Mouse (Mus musculus): ENCODE results near the gene Bptf. TPM values are rescaled to one million over a fixed set of nuclear protein-coding genes. Genes with fewer than 3 reads are reported as not detected.
"Not testable (repeated sequence)": the region's sequence is repeated elsewhere in the genome, so short reads cannot be mapped to it uniquely, and the experiment has no call there.

Bptf gene
- polyA plus RNA-seq, 1 experiment from 2014 or later, result 36.0 TPM

GRCm38 (mm10) chr11:107022050-107022683 is 109.8 kb downstream of the Bptf start:
- Histone ChIP-seq H3K9me3 (no peaks in the 10 kb centered on the region), H3K4me3 (no peak overlapping the region)
- ATAC-seq (replicated peaks), result no peak

GRCm38 (mm10) chr11:107019722-107020121 is 112.2 kb downstream of the Bptf start:
- not testable (repeated sequence) for H3K27me3 ChIP-seq (replicated peaks); H3K4me2 ChIP-seq; ATAC-seq (replicated peaks); H3K36me3 ChIP-seq (replicated peaks); H3K9me3 ChIP-seq; H3K27ac ChIP-seq; H3K4me1 ChIP-seq; H3K9ac ChIP-seq; H3K4me3 ChIP-seq
- 90% methylated on average over 5 of the region's 5 CpGs for WGBS

More at GRCm38 (mm10) chr11:107022050-107022683, 109.8 kb downstream of the Bptf start:
- H3K27ac ChIP-seq, result no peak overlapping the region
- H3K4me1 ChIP-seq, result peaks cover 29% of the 10 kb centered on the region
- H3K36me3 ChIP-seq (replicated peaks), result no peaks in the 10 kb centered on the region
- no peaks in the 10 kb centered on the region for H3K27me3 ChIP-seq (replicated peaks)
- 89% methylated on average over 13 of the region's 13 CpGs for WGBS
- no peak overlapping the region for H3K4me2 ChIP-seq
- no peak overlapping the region for H3K9ac ChIP-seq

DNA sequence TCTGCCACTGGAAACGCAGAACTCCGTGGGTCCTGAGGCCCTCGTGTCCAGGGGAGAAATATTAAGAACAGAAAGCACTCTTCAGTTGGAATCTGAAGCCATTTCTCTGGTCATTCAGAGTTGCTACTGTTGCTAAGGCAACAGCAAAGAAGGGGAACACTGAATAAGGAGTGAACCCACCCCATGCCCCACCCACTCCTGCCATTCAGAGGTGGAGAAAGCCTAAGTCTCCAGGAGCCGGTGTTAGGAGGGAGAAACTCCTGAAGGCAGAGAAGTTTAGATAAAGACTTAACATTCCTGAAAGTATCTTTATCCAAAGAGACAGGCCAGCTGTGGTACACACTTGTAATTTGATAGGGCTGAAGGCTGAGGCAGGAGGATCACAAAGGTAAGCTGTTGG is 112.6 kb downstream of the Bptf start:
- 48% methylated on average over 4 of the region's 4 CpGs for WGBS
- ATAC-seq (replicated peaks), result no peak

DNA sequence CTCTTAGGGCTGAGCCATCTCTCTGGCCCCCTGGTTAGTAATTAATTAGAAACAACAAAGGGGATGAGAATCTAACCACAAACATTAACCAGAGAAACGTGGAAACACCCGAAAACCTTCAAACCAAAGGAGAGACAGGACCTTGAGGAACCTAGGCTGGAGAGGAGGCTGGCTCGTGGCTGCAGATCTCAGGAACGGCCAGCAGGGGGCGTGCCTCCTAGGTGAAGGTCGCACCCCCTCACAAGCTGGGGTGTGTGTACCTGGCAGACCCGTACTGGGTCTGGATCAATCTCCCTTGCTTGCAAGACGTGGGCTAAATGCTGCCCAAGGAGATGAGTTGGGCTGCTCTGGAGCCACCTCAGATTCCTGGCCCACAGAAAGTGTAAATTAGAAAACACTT is 113.3 kb downstream of the Bptf start:
- no peaks in the 10 kb centered on the region for H3K9me3 ChIP-seq

More for the DNA sequence above, 112.6 kb downstream of the Bptf start:
- Histone ChIP-seq H3K27ac (no peak overlapping the region), H3K4me2 (no peak overlapping the region), H3K4me1 (peaks cover 1% of the 10 kb centered on the region), H3K4me3 (no peak overlapping the region), H3K9me3 (no peaks in the 10 kb centered on the region), H3K9ac (no peak overlapping the region), H3K27me3 (replicated peaks) (no peaks in the 10 kb centered on the region), H3K36me3 (replicated peaks) (no peaks in the 10 kb centered on the region)

DNA sequence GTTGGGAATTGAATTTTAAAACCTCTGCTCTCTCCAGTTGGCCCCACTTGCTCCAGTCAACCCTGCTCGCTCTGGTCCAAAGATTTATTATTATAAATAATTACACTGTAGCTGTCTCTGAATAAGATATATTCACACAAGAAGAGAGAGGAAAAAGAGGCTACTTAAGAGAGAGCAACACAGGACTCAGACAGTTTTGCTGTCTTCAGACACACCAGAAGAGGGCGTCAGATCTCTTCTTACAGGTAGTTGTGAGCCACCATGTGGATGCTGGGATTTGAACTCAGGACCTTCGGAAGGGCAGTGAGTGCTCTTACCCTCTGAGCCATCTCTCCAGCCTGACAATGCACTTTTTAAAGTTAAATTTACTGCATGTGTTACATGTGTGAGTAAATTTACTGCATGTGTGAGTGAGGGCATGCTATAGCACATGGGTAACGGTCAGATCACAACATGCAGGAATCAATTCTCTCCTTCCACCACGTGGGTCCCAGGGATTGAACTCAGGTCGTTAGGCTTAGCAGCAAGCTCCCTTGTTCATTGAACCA is 114.5 kb downstream of the Bptf start:
- Histone ChIP-seq H3K36me3 (replicated peaks) (no peaks in the 10 kb centered on the region), H3K27me3 (replicated peaks) (no peaks in the 10 kb centered on the region), H3K9ac (no peak overlapping the region), H3K4me2 (no peak overlapping the region), H3K4me3 (no peak overlapping the region), H3K9me3 (no peaks in the 10 kb centered on the region), H3K27ac (no peak overlapping the region), H3K4me1 (no peaks in the 10 kb centered on the region)
- 64% methylated on average over 6 of the region's 6 CpGs for WGBS
- no peak for ATAC-seq (replicated peaks)

More for the DNA sequence above, 113.3 kb downstream of the Bptf start:
- Histone ChIP-seq H3K4me2 (no peak overlapping the region), H3K27me3 (replicated peaks) (no peaks in the 10 kb centered on the region), H3K4me3 (no peak overlapping the region), H3K9ac (no peak overlapping the region), H3K36me3 (replicated peaks) (no peaks in the 10 kb centered on the region), H3K27ac (no peak overlapping the region), H3K4me1 (no peaks in the 10 kb centered on the region)
- 31% methylated on average over 8 of the region's 8 CpGs for WGBS
- ATAC-seq (replicated peaks), result no peak

GRCm38 (mm10) chr11:107016893-107017292 is 115.0 kb downstream of the Bptf start:
- Histone ChIP-seq H3K27ac (no peak overlapping the region), H3K9me3 (no peaks in the 10 kb centered on the region), H3K9ac (no peak overlapping the region), H3K36me3 (replicated peaks) (no peaks in the 10 kb centered on the region), H3K27me3 (replicated peaks) (no peaks in the 10 kb centered on the region), H3K4me3 (no peak overlapping the region), H3K4me2 (no peak overlapping the region), H3K4me1 (peaks cover 1% of the 10 kb centered on the region)
- ATAC-seq (replicated peaks), result no peak
- WGBS, result 54% methylated on average over 1 of the region's 1 CpGs

- not testable (repeated sequence) for H3K4me1 ChIP-seq; ATAC-seq (replicated peaks); H3K4me3 ChIP-seq; H3K36me3 ChIP-seq (replicated peaks); H3K27me3 ChIP-seq (replicated peaks); H3K9me3 ChIP-seq; H3K4me2 ChIP-seq; H3K9ac ChIP-seq; H3K27ac ChIP-seq
- 69% methylated on average over 11 of the region's 11 CpGs for WGBS
Measured at GRCm38 (mm10) chr11:107015535-107016187, 116.3 kb downstream of the Bptf start.

GRCm38 (mm10) chr11:107014597-107015309 is 117.2 kb downstream of the Bptf start:
- Histone ChIP-seq H3K4me1 (peaks cover 5% of the 10 kb centered on the region), H3K4me2 (no peak overlapping the region), H3K9me3 (no peaks in the 10 kb centered on the region), H3K9ac (no peak overlapping the region), H3K27me3 (replicated peaks) (no peaks in the 10 kb centered on the region), H3K27ac (no peak overlapping the region), H3K4me3 (no peak overlapping the region), H3K36me3 (replicated peaks) (no peaks in the 10 kb centered on the region)
- ATAC-seq (replicated peaks), result no peak
- WGBS, result 45% methylated on average over 14 of the region's 14 CpGs

DNA sequence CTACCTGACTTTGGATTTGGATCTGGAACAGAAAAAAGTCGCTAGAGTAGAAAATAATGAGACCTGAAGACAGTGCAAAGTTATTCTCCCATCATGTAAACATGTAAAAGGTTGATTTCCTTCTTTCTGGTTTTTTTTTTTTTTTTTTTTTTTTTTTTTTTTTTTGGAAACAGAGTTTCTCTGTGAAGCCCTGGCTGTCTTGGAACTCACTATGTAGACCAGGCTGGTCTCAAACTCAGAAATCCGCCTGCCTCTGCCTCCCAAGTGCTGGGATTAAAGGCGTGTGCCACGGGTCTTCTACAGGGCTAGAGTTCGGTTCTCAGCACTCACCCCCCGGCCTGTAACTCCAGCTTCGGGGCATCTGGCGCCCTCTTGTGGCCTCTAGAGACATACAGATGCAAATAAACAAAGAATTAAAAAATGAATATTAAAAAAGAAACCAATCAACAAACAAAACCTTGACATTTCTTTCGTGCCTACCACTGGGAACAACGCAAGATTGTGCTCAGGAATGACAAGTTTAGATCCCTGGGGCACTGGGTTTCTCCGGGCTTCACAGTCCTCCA is 117.8 kb downstream of the Bptf start:
- 79% methylated on average over 11 of the region's 11 CpGs for WGBS
- Histone ChIP-seq H3K4me2 (no peak overlapping the region), H3K36me3 (replicated peaks) (no peaks in the 10 kb centered on the region), H3K27ac (no peak overlapping the region), H3K27me3 (replicated peaks) (no peaks in the 10 kb centered on the region), H3K9ac (no peak overlapping the region), H3K4me3 (no peak overlapping the region), H3K9me3 (no peaks in the 10 kb centered on the region), H3K4me1 (peaks cover 5% of the 10 kb centered on the region)
- ATAC-seq (replicated peaks), result no peak

DNA sequence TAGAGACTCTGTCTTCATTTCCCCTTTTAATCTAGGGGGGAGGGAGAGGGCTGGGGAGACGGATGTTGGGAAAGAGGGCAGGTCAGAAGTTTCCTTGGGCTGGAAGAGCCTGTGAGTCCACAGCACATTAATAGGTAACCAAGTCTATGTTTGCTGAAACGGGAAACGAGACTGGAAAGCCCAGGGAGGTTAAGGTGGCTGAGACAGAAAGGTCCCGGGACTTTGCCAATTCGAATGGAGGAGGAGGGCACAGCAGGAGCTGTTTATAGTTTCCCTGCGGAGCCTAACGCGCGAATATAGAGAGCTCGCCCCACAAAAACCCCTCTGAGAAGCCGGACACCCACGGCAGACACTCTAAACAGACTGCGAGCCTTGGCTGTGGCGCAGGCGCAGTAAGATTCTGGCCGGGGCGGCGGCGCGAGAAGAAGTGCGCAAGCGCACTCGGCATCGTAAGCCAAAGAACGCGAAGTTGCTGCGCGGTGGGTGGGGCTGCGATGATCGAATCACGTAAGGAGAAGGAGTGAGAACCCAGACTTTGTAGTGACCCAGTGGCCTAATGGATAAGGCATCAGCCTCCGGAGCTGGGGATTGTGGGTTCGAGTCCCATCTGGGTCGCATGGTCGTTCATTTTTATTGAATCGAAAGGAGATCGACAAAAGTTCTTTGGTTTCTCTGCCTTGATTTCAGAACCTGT is 119.5 kb downstream of the Bptf start:
- peak overlapping the region; percentile 57 for H3K4me2 ChIP-seq
- H3K27me3 ChIP-seq (replicated peaks), result no peaks in the 10 kb centered on the region
- peak overlapping the region; percentile 64 for H3K9ac ChIP-seq
- under 1% methylated on average over 37 of the region's 37 CpGs for WGBS
- peak overlapping the region; percentile 91 for H3K27ac ChIP-seq
- H3K4me1 ChIP-seq, result peaks cover 5% of the 10 kb centered on the region
- no peaks in the 10 kb centered on the region for H3K9me3 ChIP-seq
- peak overlapping the region; percentile 58 for H3K4me3 ChIP-seq
- ATAC-seq (replicated peaks), result peak; percentile 97
- H3K36me3 ChIP-seq (replicated peaks), result no peaks in the 10 kb centered on the region

DNA sequence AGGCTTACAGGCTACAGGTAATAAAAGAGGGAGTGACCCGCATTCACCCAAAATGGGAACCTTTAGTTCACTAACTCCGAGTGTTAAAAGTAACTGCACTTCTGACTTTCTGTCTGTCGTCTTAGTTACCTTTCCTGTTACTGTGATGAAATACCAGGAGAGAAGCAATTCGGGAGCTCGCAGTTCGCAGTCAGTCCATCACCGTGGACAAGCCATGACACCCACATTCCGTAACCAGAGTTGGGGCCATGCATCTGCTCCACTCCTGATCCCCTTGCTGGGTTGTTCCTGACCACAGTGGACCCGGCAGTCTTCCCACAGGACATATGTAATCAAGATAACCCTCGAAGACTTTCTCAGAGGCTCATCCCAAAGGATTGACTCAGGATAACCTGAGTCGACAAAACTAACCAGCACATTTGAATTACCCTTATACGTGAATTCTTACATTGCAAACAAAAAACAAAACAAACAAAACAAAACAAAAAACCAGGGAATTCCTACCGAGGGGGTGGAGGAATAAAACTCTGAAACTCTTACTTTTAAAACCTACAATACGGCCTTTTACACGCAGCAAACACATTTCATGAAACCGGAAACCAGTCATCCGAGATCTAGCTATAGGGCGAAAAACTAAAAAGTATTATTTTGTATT is 120.1 kb downstream of the Bptf start:
- ATAC-seq (replicated peaks), result no peak
- Histone ChIP-seq H3K36me3 (replicated peaks) (no peaks in the 10 kb centered on the region), H3K4me3 (peak overlapping the region; percentile 58), H3K9ac (peak overlapping the region; percentile 64), H3K4me1 (peaks cover 5% of the 10 kb centered on the region), H3K27me3 (replicated peaks) (no peaks in the 10 kb centered on the region), H3K4me2 (peak overlapping the region; percentile 57), H3K9me3 (no peaks in the 10 kb centered on the region), H3K27ac (peak overlapping the region; percentile 91)
- 45% methylated on average over 18 of the region's 18 CpGs for WGBS
